Mouse (Mus musculus) neutrophil, adult 65 days (primary cell): Measurements from ENCODE around the gene Prpf19. TPM values are rescaled to one million over a fixed set of nuclear protein-coding genes. Genes with fewer than 3 reads are reported as not detected.

Source experiments
- total RNA-seq: library from RNA; stranded (reverse); gene quantifications from 2 replicates; pipeline ENCODE4 v1.2.4, GENCODE M21; 2023

Prpf19 gene
- 51.2 and 52.9 TPM in 2 replicates for total RNA-seq

GRCm38 (mm10) chr19:10895016-10895528 is at the start of gene Prpf19:
Gene Prpf19 (plus strand): TSS chr19:10895231.

GRCm38 (mm10) chr19:10869886-10870527 is 25.0 kb upstream of the Prpf19 start, which contains the start of gene Tmem132a:
Gene Tmem132a (minus strand): TSS chr19:10869940.

GRCm38 (mm10) chr19:10881426-10882154 is 13.4 kb upstream of the Prpf19 start, which contains the start of gene Tmem109:
Gene Tmem109 (minus strand): TSS chr19:10882001.

GRCm38 (mm10) chr19:10920532-10920931 is 25.5 kb downstream of the Prpf19 start, which contains the start of gene Zp1:
Gene Zp1 (minus strand): TSS chr19:10920632.

GRCm38 (mm10) chr19:10937110-10937563 is 42.1 kb downstream of the Prpf19 start, which contains the start of gene Ptgdr2:
Gene Ptgdr2 (plus strand): TSS chr19:10937160.

GRCm38 (mm10) chr19:10949112-10949511 is 54.1 kb downstream of the Prpf19 start, which contains the start of gene Ccdc86:
Gene Ccdc86 (minus strand): TSS chr19:10949266.

Other genes starting within 250 kb of the Prpf19 start
- gene Pga5, start 217.2 kb upstream of the Prpf19 start, total RNA-seq, result not detected in 2 replicates
- 52.3 and 63.6 TPM in 2 replicates for gene Vps37c, start 206.5 kb upstream of the Prpf19 start, total RNA-seq
- gene Cd5, start 156.2 kb upstream of the Prpf19 start, total RNA-seq, result 0.84 and 1.2 TPM in 2 replicates
- 1.7 and 2.6 TPM in 2 replicates for gene Cd6, start 65.2 kb upstream of the Prpf19 start, total RNA-seq
- gene Slc15a3, start 55.5 kb upstream of the Prpf19 start, total RNA-seq, result 218 and 238 TPM in 2 replicates
- gene Tmem132a, start 25.3 kb upstream of the Prpf19 start, total RNA-seq, result 0.29 and 0.54 TPM in 2 replicates
- gene Tmem109, start 13.2 kb upstream of the Prpf19 start, total RNA-seq, result 19.3 and 21.2 TPM in 2 replicates
- gene Zp1, start 25.4 kb downstream of the Prpf19 start, total RNA-seq, result not detected in 2 replicates
- gene Ptgdr2, start 41.9 kb downstream of the Prpf19 start, total RNA-seq, result not detected in 2 replicates
- 14.6 and 18.1 TPM in 2 replicates for gene Ccdc86, start 54.0 kb downstream of the Prpf19 start, total RNA-seq
- gene Ms4a10, start 79.4 kb downstream of the Prpf19 start, total RNA-seq, result not detected in 2 replicates
- gene Ms4a15, start 98.0 kb downstream of the Prpf19 start, total RNA-seq, result not detected in 2 replicates
- not detected in 2 replicates for gene Ms4a18, start 122.8 kb downstream of the Prpf19 start, total RNA-seq
- 20.2 and 28.3 TPM in 2 replicates for gene Ms4a8a, start 185.9 kb downstream of the Prpf19 start, total RNA-seq
- gene 1700017D01Rik, start 235.6 kb downstream of the Prpf19 start, total RNA-seq, result not detected in 2 replicates